Mouse (Mus musculus): ENCODE data around the gene Pitpnm3. TPM values are rescaled to one million over a fixed set of nuclear protein-coding genes. Genes with fewer than 3 reads are reported as not detected.

Gene Pitpnm3
- polyA plus RNA-seq, 1 experiment = 55.9 TPM

DNA sequence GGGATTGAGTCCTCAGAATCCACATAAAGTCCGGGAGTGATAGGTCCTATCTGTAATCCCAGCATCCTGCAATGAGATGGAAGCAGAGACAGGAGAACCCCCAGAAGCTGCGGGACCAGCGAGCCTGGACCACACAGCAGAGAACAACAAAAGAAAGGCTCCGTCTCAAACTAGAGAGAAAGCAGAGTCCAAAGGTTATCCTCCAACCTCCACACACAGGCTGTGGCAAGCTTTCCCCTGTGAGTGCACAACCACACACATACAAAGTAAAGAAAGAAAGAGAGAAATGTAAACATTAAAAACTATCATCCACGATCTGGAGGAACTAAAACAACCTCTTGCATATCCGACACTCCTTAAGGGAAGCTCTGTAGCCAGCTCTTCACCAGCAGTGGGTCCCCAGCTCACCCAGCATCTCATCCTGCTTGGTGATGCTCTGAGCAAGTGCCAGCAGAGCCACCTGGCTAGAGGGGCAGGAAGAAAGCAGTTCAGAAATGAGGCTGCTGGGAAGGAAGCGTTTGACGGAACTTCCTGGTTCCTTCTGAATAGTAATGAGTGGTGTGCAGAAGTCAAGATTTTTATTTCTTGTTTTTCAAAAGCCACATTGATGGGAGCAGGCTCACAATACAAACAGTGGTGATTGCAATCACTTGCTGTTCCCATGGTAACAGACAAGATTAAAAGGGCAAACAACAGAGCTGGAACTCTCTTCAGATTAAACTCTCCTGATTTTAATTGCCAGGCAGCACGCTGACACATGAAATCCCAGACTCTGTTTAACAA, 124.4 kb downstream of the Pitpnm3 start:
- Histone ChIP-seq H3K4me1 (ENCODE audit: control insufficient read depth, insufficient read depth, low read length) (peaks cover 3% of the 10 kb centered on the region; the same call in 1 of the 2 replicates), H3K27me3 (ENCODE audit: control insufficient read depth, insufficient read depth, low read length) (no peaks in the 10 kb centered on the region), H3K4me3 (replicated peaks; ENCODE audit: insufficient read depth, low read depth, low read length) (no peak overlapping the region), H3K27ac (ENCODE audit: insufficient read depth, low read length) (no peak overlapping the region)
- no peak for DNase-seq
- TF ChIP-seq POLR2A (IDR thresholded peaks at IDR 0.05; ENCODE audit: borderline replicate concordance, insufficient read depth, low read length) (no peak), CTCF (IDR thresholded peaks at IDR 0.05; ENCODE audit: borderline replicate concordance, insufficient read depth, low read depth, low read length) (no peak)
- WGBS = 56% methylated on average over 9 of the region's 9 CpGs

DNA sequence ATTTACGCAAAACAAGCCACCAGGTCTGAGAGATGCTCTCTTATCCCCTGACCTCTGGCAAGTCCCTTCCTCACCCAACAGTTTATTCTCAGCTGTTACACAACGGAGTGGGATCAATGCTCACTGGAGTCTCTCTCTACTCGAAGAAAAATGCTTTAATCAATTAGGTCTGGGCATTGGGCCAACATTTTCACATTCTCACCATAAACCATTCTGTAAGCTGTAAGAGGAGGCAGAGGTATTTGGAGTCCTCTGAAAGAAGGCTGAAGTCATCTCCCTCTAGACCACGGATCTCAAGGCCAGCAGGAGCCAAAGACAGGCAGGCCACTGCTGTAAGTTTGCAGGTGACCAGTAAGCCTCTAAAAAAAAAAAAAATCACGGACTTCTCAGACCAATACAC, 125.2 kb downstream of the Pitpnm3 start:
- no peak overlapping the region for H3K27ac ChIP-seq (ENCODE audit: insufficient read depth, low read length)
- no peak for TF ChIP-seq CTCF (IDR thresholded peaks at IDR 0.05; ENCODE audit: borderline replicate concordance, insufficient read depth, low read depth, low read length)
- TF ChIP-seq POLR2A (IDR thresholded peaks at IDR 0.05; ENCODE audit: borderline replicate concordance, insufficient read depth, low read length) = no peak
- no peak overlapping the region for H3K4me3 ChIP-seq (replicated peaks; ENCODE audit: insufficient read depth, low read depth, low read length)
- H3K27me3 ChIP-seq (ENCODE audit: control insufficient read depth, insufficient read depth, low read length) = no peaks in the 10 kb centered on the region
- peaks cover 3% of the 10 kb centered on the region; the same call in 1 of the 2 replicates for H3K4me1 ChIP-seq (ENCODE audit: control insufficient read depth, insufficient read depth, low read length)
- DNase-seq = no peak
- WGBS = 61% methylated on average over 5 of the region's 5 CpGs

DNA sequence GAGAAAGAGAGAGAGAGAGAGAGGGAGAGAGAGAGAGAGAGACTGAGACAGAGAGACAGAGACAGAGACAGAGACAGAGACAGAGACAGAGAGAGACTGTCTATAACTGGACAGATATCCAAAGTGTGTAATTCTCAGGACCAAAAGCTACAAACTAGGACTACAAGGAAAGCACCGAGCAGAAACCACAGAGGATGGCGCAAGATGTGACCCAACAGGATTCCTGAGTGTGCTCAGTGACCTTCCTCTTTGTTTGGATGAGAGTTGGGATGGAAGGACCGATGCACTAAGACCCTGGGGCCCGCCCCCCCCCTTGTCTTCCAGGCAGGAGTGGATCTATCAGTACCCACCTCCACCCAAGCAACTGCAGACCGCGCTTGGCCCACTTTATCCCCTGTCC, 130.0 kb downstream of the Pitpnm3 start:
- TF ChIP-seq CTCF (IDR thresholded peaks at IDR 0.05; ENCODE audit: borderline replicate concordance, insufficient read depth, low read depth, low read length) = no peak
- no peak for TF ChIP-seq POLR2A (IDR thresholded peaks at IDR 0.05; ENCODE audit: borderline replicate concordance, insufficient read depth, low read length)
- Histone ChIP-seq H3K4me1 (ENCODE audit: control insufficient read depth, insufficient read depth, low read length) (peaks cover 5% of the 10 kb centered on the region; the same call in 1 of the 2 replicates), H3K4me3 (replicated peaks; ENCODE audit: insufficient read depth, low read depth, low read length) (no peak overlapping the region), H3K27me3 (ENCODE audit: control insufficient read depth, insufficient read depth, low read length) (no peaks in the 10 kb centered on the region), H3K27ac (ENCODE audit: insufficient read depth, low read length) (no peak overlapping the region)
- no peak for DNase-seq
- 92% methylated on average over 6 of the region's 6 CpGs for WGBS

DNA sequence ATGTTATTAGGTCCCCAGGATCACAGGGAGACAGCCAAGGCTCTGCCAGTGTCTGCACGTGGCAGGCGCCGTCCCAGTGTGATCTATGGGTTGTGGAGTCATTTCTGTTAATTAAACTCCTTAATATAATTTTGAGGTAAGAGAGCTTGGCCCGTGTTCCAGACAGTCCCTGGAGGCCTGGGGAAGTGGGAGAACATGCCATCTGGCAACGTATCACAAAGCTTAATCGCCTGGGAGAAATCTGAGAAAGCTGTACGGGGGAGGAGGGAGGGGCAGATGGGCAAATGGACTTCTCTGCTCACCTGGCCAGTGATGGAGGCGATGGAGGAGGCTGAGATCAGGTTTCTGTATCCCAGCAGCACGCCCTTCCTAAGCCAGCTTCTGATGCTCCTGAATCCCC, 132.4 kb downstream of the Pitpnm3 start:
- H3K4me1 ChIP-seq (ENCODE audit: control insufficient read depth, insufficient read depth, low read length) = peaks cover 5% of the 10 kb centered on the region; the same call in 1 of the 2 replicates
- H3K27me3 ChIP-seq (ENCODE audit: control insufficient read depth, insufficient read depth, low read length) = no peaks in the 10 kb centered on the region
- WGBS = 9% methylated on average over 9 of the region's 9 CpGs
- DNase-seq = peak; percentile 43 to 59
- TF ChIP-seq POLR2A (IDR thresholded peaks at IDR 0.05; ENCODE audit: borderline replicate concordance, insufficient read depth, low read length) = no peak
- no peak overlapping the region for H3K27ac ChIP-seq (ENCODE audit: insufficient read depth, low read length)
- H3K4me3 ChIP-seq (replicated peaks; ENCODE audit: insufficient read depth, low read depth, low read length) = no peak overlapping the region

DNA sequence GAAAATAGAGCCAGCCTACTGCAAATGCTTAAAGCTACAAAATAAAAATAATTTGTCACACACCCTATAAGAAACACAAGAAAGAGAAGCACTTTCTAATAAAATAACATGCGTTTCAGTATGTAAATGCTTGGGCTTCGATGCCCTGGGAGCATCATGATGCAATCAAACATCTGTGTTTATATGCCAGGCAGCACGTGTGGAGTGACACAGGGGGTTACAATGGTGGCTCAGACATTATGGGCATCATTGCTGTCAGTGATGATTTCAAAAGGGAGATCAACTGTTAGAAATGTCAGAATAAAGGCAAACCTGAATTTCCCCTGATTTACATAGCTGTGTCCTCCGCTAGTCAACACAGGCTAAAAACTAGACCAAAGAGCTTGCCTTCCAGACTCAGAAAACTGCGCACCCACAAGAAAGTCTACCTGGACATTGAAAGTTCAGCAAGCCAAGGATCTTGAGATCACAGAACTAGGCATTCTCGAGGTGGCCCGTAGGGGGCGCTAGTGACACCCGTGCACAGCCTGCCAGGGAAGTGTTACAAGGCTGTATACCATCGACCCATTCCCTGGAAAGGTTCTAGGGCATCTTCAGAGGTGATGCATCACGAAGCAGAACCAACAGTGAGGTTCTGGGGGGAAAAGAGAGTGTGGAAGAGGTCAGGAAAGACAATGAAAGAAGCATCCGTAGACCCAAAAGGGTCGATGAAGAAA, 133.3 kb downstream of the Pitpnm3 start:
- no peak overlapping the region for H3K27ac ChIP-seq (ENCODE audit: insufficient read depth, low read length)
- DNase-seq = peak; percentile 42 to 64
- TF ChIP-seq CTCF (IDR thresholded peaks at IDR 0.05; ENCODE audit: borderline replicate concordance, insufficient read depth, low read depth, low read length) = peak; percentile 79
- no peak for TF ChIP-seq POLR2A (IDR thresholded peaks at IDR 0.05; ENCODE audit: borderline replicate concordance, insufficient read depth, low read length)
- H3K27me3 ChIP-seq (ENCODE audit: control insufficient read depth, insufficient read depth, low read length) = no peaks in the 10 kb centered on the region
- peaks cover 5% of the 10 kb centered on the region; the same call in 1 of the 2 replicates for H3K4me1 ChIP-seq (ENCODE audit: control insufficient read depth, insufficient read depth, low read length)
- no peak overlapping the region for H3K4me3 ChIP-seq (replicated peaks; ENCODE audit: insufficient read depth, low read depth, low read length)
- WGBS = 46% methylated on average over 13 of the region's 13 CpGs

DNA sequence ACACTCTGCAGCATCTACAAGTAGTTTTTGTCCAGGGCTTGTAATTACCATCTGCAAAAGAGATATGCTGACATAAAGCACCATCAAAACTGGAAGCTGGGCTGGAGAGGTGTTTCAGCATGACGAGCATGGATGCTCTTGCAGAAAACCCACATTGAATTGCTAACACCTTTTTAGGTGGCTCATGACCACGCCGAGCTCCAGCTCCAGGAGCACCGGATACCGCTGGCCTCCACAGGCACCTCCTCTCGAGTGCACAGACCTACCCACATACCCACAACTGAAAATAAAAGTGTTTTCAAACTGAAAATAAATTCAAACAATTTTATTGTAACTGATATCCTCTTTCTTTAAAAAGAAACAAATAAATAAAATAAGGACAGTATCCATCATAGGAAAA, 135.4 kb downstream of the Pitpnm3 start:
- 95% methylated on average over 6 of the region's 6 CpGs for WGBS
- DNase-seq = no peak
- Histone ChIP-seq H3K27me3 (ENCODE audit: control insufficient read depth, insufficient read depth, low read length) (no peaks in the 10 kb centered on the region), H3K4me3 (replicated peaks; ENCODE audit: insufficient read depth, low read depth, low read length) (no peak overlapping the region), H3K27ac (ENCODE audit: insufficient read depth, low read length) (no peak overlapping the region), H3K4me1 (ENCODE audit: control insufficient read depth, insufficient read depth, low read length) (peaks cover 5% of the 10 kb centered on the region)
- TF ChIP-seq CTCF (IDR thresholded peaks at IDR 0.05; ENCODE audit: borderline replicate concordance, insufficient read depth, low read depth, low read length) = no peak
- TF ChIP-seq POLR2A (IDR thresholded peaks at IDR 0.05; ENCODE audit: borderline replicate concordance, insufficient read depth, low read length) = no peak

Other genes with a start within 250 kb of the Pitpnm3 start
- gene Aipl1, start 98.3 kb downstream of the Pitpnm3 start, polyA plus RNA-seq (2012; rRNA removed) = 0.28 and 0.30 TPM in 2 replicates
- 0.08 and 0.32 TPM in 2 replicates for gene Pimreg, start 93.7 kb downstream of the Pitpnm3 start, polyA plus RNA-seq (2012; rRNA removed)
- gene Gm43951, start 71.1 kb upstream of the Pitpnm3 start, polyA plus RNA-seq (2012; rRNA removed) = 2.8 and 3.1 TPM in 2 replicates
- 19.4 and 19.8 TPM in 2 replicates for gene 4933427D14Rik, start 71.7 kb upstream of the Pitpnm3 start, polyA plus RNA-seq (2012; rRNA removed)
- gene Txndc17, start 71.8 kb upstream of the Pitpnm3 start, polyA plus RNA-seq (2012; rRNA removed) = 51.4 and 62.2 TPM in 2 replicates
- gene Med31, start 79.8 kb upstream of the Pitpnm3 start, polyA plus RNA-seq (2012; rRNA removed) = 28.5 and 31.7 TPM in 2 replicates
- 9.6 TPM in 2 replicates for gene Slc13a5, start 131.4 kb upstream of the Pitpnm3 start, polyA plus RNA-seq (2012; rRNA removed)
- 12.2 and 13.6 TPM in 2 replicates for gene Xaf1, start 165.9 kb upstream of the Pitpnm3 start, polyA plus RNA-seq (2012; rRNA removed)
- not detected in 2 replicates for gene Fbxo39, start 178.7 kb upstream of the Pitpnm3 start, polyA plus RNA-seq (2012; rRNA removed)
- gene Tekt1, start 226.7 kb upstream of the Pitpnm3 start, polyA plus RNA-seq (2012; rRNA removed) = 1.1 and 2.3 TPM in 2 replicates

All from cerebellum, adult 2 months (tissue).